Comparison of ENCODE assay signal across 8 mouse cellular contexts in genomic region chr8:123701952-123702587, GRCm38 (mm10). TPM values are rescaled to one million over a fixed set of nuclear protein-coding genes. Genes with fewer than 3 reads are reported as not detected.
DNase-seq lines count a peak whose midpoint lies in the region; ATAC-seq and TF ChIP-seq lines count a peak whose summit lies in the region.

No protein-coding gene starts in this region.

- peak; percentile 60 for DNase-seq in kidney, postnatal 14 days
- DNase-seq in kidney, adult 11 months = no peak
- DNase-seq in heart, adult 2 months = peak; percentile 84 to 87
- DNase-seq in limb, embryonic 14.5 days (ENCODE audit: low spot score) = peak; percentile 6
- no peak for DNase-seq in thymus, postnatal 14 days
- no peak for DNase-seq in embryo, embryonic 9.5 days (ENCODE audit: extremely low spot score)

- no peaks in the 10 kb centered on the region for H3K36me3 ChIP-seq in heart, adult 2 months (ENCODE audit: control insufficient read depth, insufficient read depth, low read length)
- no peaks in the 10 kb centered on the region for H3K36me3 ChIP-seq in limb, embryonic 14.5 days (ENCODE audit: control insufficient read depth, insufficient read depth, low read length)
- no peaks in the 10 kb centered on the region for H3K36me3 ChIP-seq in stomach, embryonic 14.5 days (ENCODE audit: control insufficient read depth, insufficient read depth, low read length)

- no peak overlapping the region; the same call in 1 of the 2 replicates for H3K9ac ChIP-seq in heart, adult 2 months (ENCODE audit: low read depth, low read length)
- no peak overlapping the region for H3K9ac ChIP-seq in limb, embryonic 14.5 days (ENCODE audit: low read depth, low read length, severe bottlenecking)
- H3K9ac ChIP-seq in stomach, embryonic 14.5 days (replicated peaks; ENCODE audit: low read depth, low read length) = no peak overlapping the region

- TF ChIP-seq CTCF in heart, adult 2 months (IDR thresholded peaks at IDR 0.05) = no peak

- intact Hi-C loops in heart, adult 2 months (cut with DNase I) = loop anchor here (10.0 kb wide), 1 partner anchor 63 kb away; no protein-coding TSS in a partner anchor

- peak; percentile 79 for TF ChIP-seq EP300 in heart, adult 2 months (IDR thresholded peaks at IDR 0.05; ENCODE audit: insufficient read depth, low read depth, low read length)

- H3K9me3 ChIP-seq in limb, embryonic 14.5 days (ENCODE audit: control insufficient read depth, low read length) = no peaks in the 10 kb centered on the region
- H3K9me3 ChIP-seq in stomach, embryonic 14.5 days (ENCODE audit: control insufficient read depth, low read depth, low read length) = no peaks in the 10 kb centered on the region

- no peak for TF ChIP-seq POLR2A in heart, adult 2 months (IDR thresholded peaks at IDR 0.05; ENCODE audit: insufficient read depth, low read depth, low read length)
- no peak for TF ChIP-seq POLR2A in limb, embryonic 14.5 days (IDR thresholded peaks at IDR 0.05; ENCODE audit: borderline replicate concordance, extremely low read depth, insufficient read depth, insufficient read length)

- no peaks in the 10 kb centered on the region for H3K27me3 ChIP-seq in heart, adult 2 months (ENCODE audit: control insufficient read depth, insufficient read depth, low read length)
- H3K27me3 ChIP-seq in limb, embryonic 14.5 days (ENCODE audit: control insufficient read depth, insufficient read depth, low read length) = no peaks in the 10 kb centered on the region
- H3K27me3 ChIP-seq in stomach, embryonic 14.5 days (ENCODE audit: control insufficient read depth, insufficient read depth, low read length) = no peaks in the 10 kb centered on the region

- no peak for ATAC-seq in limb, embryonic 14.5 days (ENCODE audit: low FRiP score, low read depth)
- ATAC-seq in stomach, embryonic 14.5 days (ENCODE audit: insufficient number of reproducible peaks, insufficient read depth, low FRiP score, low read depth) = peak; percentile 65; the same call in 1 of the 2 replicates
- no peak for ATAC-seq in erythroid progenitor cell, adult 5-6 weeks (replicated peaks; ENCODE audit: low FRiP score, poor library complexity, severe bottlenecking)

- no peaks in the 10 kb centered on the region for H3K79me2 ChIP-seq in heart, adult 2 months (replicated peaks; ENCODE audit: control insufficient read depth, insufficient read depth, low read length)

- 19% methylated on average over 15 of the region's 15 CpGs for WGBS in heart, adult 2 months
- 61% methylated on average over 15 of the region's 15 CpGs for WGBS in limb, embryonic 14.5 days
- WGBS in stomach, embryonic 14.5 days = 44% methylated on average over 15 of the region's 15 CpGs

- H3K4me1 ChIP-seq in heart, adult 2 months (ENCODE audit: control insufficient read depth, insufficient read depth, low read length) = no peaks in the 10 kb centered on the region; the same call in 1 of the 2 replicates
- H3K4me1 ChIP-seq in limb, embryonic 14.5 days (ENCODE audit: control insufficient read depth, insufficient read depth, low read length) = peaks cover 12% of the 10 kb centered on the region
- peaks cover 25% of the 10 kb centered on the region for H3K4me1 ChIP-seq in stomach, embryonic 14.5 days (ENCODE audit: control insufficient read depth, insufficient read depth, low read length)

- 0 out of 2 replicates have a peak overlapping the region, but pooled peaks have one; percentile 12 for H3K27ac ChIP-seq in heart, adult 2 months
- no peak overlapping the region for H3K27ac ChIP-seq in limb, embryonic 14.5 days (replicated peaks; ENCODE audit: low read depth, low read length)
- H3K27ac ChIP-seq in stomach, embryonic 14.5 days (ENCODE audit: low read length) = peak overlapping the region; percentile 84; the same call in 1 of the 2 replicates

- no peak overlapping the region for H3K4me2 ChIP-seq in limb, embryonic 14.5 days (replicated peaks; ENCODE audit: low read depth, low read length, severe bottlenecking)
- no peak overlapping the region for H3K4me2 ChIP-seq in stomach, embryonic 14.5 days (replicated peaks; ENCODE audit: low read depth, low read length)

- H3K4me3 ChIP-seq in heart, adult 2 months = no peak overlapping the region
- no peak overlapping the region for H3K4me3 ChIP-seq in limb, embryonic 14.5 days (replicated peaks; ENCODE audit: low read length)
- H3K4me3 ChIP-seq in stomach, embryonic 14.5 days (ENCODE audit: low read depth, low read length) = no peak overlapping the region

RNA-seq across cellular contexts. Expression of gene Rhou, which starts 48.3 kb away (rescaled TPM):
- 1 to 10 TPM; 5.5 to 5.8 TPM for total RNA-seq in heart, adult 2 months (2021)
- 4.1 and 5.1 TPM in 2 replicates for polyA plus RNA-seq in heart, adult 2 months (2012; rRNA removed)
- polyA plus RNA-seq in limb, embryonic 14.5 days (2012; rRNA removed) = 20.3 and 21.2 TPM in 2 replicates
- polyA plus RNA-seq in limb, embryonic 14.5 days (2014; fragmentation: Nextera tagmentation; extraction: Ambion mirVana) = 11.0 and 12.9 TPM in 2 replicates
- polyA plus RNA-seq in stomach, embryonic 14.5 days (2014; fragmentation: Nextera tagmentation; extraction: Ambion mirVana) = 10.8 and 11.7 TPM in 2 replicates
- total RNA-seq in erythroid progenitor cell, adult 5-6 weeks (2015; ENCODE audit: low replicate concordance) = 4.2 and 5.4 TPM in 2 replicates
- 1.6 and 2.2 TPM in 2 replicates for total RNA-seq in erythroid progenitor cell, adult 5-6 weeks (2017; ENCODE audit: low replicate concordance)

Comparison
In these comparisons a context has a peak if more than half of its experiments do, and no peak if none do; other contexts are left out.
1. DNase-seq: peak in kidney, postnatal 14 days (single experiment), heart, adult 2 months (2 of 2) and limb, embryonic 14.5 days (single experiment); none in kidney, adult 11 months (single experiment), thymus, postnatal 14 days (single experiment) and embryo, embryonic 9.5 days (single experiment).